Mouse (Mus musculus): Measurements from ENCODE around the gene March8.

The March8 gene

DNA sequence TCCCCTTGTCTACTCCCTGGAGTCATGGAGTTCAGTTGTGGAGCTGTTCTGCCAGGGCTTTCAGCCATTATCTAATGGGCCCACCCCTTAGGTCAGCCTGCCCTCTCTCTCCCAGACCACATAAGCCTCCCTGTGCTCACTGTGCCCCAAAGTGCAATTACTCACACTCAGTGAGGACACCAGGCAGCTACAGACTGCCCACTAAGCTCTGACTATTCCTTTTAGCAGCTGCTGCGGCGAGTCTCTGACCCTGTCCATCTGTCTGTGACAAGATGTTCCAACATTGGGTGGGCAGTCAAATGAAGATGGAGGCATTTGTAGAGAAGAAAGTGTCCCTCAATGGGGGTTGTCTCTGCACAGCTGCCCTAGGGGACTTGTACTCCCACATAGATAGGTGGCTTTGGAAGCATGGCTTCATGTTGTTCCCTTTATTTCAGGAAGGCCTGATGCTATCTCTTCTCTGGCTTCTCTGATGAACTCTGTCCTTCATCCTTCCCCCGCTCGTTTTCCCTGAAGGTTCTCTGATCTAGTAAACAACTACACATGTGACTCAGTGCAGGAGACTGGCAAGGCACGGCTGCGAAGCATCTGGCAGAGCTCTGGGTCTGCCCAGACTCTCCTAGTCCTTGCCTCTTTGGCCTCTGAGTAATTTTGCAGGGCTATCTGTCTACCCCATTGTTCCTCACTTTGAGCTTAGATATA is 70.3 kb downstream of the March8 start:
- no peak for DNase-seq (ENCODE audit: extremely low spot score)

GRCm38 (mm10) chr6:116410436-116410835 is 72.6 kb downstream of the March8 start:
- DNase-seq (ENCODE audit: extremely low spot score) = no peak

GRCm38 (mm10) chr6:116411716-116412115 is 73.9 kb downstream of the March8 start:
- DNase-seq (ENCODE audit: extremely low spot score) = no peak

GRCm38 (mm10) chr6:116412546-116413325 is 74.9 kb downstream of the March8 start:
- no peak for DNase-seq (ENCODE audit: extremely low spot score)

DNA sequence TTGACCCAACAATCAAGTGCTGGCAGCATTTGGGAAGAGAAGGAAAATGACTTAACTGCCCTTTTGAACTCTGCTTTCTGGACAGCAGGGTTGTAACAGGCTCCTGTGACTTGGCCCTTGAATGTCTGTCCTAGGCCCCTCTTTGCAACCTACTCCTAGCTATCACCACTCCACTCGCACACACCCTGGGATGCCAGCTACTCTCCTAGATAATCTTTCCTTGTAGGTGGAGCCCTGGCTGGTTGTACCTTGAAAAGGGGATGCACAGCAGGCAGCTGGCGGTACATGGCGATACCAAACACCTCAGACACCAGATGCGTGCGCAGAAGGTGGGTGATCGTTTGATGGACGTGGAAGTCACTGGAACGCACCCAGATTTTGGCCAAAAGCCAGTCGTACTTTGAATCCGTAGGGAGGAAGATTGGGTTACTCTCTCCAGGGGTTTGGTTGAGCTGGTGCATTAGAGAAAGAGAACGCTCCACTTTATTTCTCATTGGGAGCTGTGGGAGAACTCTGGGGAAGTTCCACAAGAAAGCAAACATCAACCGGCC is 77.4 kb downstream of the March8 start:
- no peak for DNase-seq (ENCODE audit: extremely low spot score)

DNA sequence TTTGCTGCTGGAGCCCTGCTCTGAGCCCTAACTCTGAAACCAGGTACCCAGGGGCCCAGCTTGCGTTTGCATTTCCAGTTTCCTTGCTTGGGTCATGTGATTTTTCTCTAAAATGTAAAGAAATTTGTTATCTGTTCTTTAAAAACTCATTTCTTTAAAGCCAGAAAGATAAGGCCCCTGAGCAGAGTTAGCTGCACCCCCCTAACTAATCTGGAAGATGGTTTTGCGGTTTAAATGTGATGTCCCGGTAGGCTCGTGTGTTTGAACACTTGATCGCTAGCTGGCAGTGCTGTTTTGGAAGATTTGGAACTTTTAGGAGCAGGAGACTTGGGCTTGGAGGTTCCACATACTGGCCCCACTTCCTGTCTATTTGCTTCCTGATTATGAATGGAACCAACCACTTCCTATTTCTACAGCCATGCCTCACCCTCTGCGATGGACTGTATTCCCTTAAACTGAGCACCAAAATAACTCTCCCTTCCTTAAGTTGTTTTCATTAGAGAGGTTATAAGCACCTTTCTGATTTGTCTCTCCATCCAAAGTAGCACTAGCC is 78.3 kb downstream of the March8 start:
- DNase-seq (ENCODE audit: extremely low spot score) = no peak

DNA sequence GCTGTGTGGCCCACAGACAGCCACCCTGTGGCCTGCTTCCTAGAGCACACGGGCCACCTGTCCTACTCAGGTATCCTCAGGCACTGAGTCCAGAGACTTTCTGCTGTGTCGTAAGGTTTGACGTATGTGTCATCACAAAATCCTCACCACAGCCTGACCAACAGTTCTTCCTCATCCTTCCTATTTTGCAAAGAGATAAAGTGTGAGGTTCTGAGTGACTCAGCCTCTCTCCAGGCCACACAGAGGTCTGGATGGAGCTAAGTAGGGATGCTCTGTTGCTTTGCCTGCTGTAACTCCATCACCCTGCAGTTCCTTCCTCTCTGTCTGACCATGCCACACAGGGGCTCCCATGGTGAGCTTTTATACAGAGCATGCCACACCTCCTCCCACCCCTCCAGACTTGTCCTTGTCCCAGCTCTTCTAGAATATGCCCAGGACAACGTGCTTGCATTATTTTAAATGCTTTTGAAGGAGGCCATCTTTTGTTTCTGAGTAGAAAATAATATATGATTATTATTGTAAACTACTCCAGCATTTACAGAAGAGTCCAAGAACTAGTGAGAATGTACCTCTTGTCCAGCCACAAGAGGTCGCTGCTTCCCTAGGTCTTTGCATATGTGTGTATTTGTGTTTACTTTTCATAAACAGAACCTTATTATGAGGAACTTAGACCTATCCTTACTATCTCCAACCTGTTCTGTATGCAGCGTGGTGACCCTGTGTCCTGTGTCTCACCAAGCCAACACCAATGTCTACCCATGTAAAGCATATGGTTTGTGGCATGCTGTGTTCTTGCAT is 79.9 kb downstream of the March8 start:
- DNase-seq (ENCODE audit: extremely low spot score) = no peak

DNA sequence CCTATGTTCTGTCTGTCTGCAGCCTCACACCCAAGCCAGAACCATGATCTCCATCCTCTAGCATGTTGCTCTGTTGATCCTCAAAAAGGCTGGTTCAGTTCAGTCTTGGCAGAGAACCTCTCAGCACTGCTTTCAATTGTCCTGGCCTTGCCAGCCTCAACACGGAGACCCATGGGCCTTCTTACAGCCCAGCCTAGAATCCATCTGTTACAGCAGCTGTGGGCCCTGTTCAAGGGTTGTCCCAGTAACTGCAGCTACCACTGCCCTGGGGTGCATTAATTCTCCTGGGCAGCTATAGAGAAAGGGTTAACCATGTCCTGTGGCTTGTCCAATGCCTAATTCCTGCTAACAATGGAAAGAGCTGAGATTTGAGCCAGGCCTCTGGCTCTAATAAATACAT is 80.7 kb downstream of the March8 start:
- no peak for DNase-seq (ENCODE audit: extremely low spot score)

GRCm38 (mm10) chr6:116419699-116420098 is 81.9 kb downstream of the March8 start:
- DNase-seq (ENCODE audit: extremely low spot score) = no peak

DNA sequence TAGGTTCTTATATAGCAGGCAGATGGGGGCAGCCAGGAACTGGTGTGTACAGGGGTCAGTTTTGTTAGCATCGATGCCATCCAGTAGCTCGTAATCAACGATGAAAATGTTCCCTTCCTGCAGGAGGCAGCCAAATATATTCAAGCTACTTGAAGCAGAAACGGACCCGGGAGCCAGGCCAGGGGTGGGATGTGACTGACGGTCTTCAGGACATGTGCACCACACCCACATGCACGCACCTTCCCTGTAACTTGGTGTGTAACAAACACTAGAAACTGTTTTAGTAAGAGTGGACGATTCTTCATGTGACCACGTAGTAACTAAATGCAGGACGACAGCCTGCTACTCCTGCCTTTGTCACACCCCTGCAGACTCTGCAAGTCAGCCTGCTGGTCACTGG is 82.4 kb downstream of the March8 start:
- DNase-seq (ENCODE audit: extremely low spot score) = no peak

GRCm38 (mm10) chr6:116422991-116423390 is 85.2 kb downstream of the March8 start:
- no peak for DNase-seq (ENCODE audit: extremely low spot score)

DNA sequence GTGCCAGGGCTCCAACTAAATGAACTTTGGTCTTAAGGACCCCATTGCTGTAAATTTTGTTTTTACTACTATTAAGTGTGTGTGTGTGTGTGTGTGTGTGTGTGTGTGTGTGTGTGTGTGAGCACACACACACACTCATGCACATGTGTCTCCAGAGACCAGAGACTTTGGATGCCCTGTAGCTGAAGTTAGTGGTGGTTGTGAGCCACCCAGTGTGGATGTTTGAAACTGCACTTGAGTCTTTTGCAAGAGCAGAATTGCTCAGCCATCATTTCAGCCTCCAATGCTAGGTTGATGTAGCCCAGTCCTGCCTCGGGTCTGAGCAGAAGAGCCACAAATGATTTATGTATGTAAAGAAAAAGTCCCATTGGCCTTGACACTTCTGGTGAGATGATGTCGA is 85.8 kb downstream of the March8 start:
- DNase-seq (ENCODE audit: extremely low spot score) = no peak

- DNase-seq (ENCODE audit: extremely low spot score) = no peak
These were observed 89.7 kb downstream of the March8 start for GRCm38 (mm10) chr6:116427552-116427951.

- DNase-seq (ENCODE audit: extremely low spot score) = no peak
These were observed 90.5 kb downstream of the March8 start for GRCm38 (mm10) chr6:116428282-116428681.

GRCm38 (mm10) chr6:116438864-116439263 is 101.0 kb downstream of the March8 start:
- no peak for DNase-seq (ENCODE audit: extremely low spot score)

GRCm38 (mm10) chr6:116439531-116439930 is 101.7 kb downstream of the March8 start:
- no peak for DNase-seq (ENCODE audit: extremely low spot score)

- no peak for DNase-seq (ENCODE audit: extremely low spot score)
These were observed 102.6 kb downstream of the March8 start for GRCm38 (mm10) chr6:116440447-116440846.

GRCm38 (mm10) chr6:116440849-116441248 is 103.0 kb downstream of the March8 start:
- no peak for DNase-seq (ENCODE audit: extremely low spot score)

GRCm38 (mm10) chr6:116455781-116456180 is 118.0 kb downstream of the March8 start:
- no peak for DNase-seq (ENCODE audit: extremely low spot score)

DNA sequence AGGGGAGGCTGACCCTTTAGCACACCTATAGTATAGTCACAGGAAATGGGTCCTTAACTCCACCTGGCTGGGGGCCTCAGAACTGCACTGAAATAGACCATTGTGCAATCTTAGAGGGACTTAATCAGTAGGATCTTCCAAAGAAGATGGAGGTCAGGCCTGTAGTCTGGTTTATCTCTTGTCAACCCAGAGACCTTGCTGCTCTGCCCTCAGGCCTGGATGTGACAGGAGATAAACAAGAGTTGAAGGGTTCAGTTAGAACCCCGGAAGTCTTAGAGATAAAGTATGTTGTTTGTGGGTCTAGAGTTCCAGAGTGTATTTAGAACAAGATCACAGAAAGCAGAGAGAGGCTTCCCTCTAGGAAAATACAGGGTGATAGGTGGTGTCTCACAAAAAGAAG is 118.7 kb downstream of the March8 start:
- DNase-seq (ENCODE audit: extremely low spot score) = no peak

DNA sequence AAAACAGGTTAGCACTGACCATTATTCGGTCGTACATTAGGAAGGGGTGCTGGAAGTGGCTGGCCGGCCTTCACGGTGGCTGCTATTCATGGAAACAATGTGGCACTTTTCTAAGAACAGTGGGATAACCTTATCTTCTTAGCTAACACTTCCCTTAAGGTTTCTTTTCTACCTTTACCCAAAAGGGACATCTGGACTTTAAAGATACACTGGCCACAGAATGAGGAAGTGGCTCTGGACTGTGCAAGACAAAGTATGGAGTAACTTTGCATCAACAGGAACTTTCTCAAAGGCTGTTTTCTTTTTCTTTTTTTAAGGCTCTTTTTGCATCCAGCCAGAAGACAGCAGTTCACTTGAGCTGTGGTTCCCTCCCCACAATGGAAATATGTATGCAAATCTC is 120.9 kb downstream of the March8 start:
- no peak for DNase-seq (ENCODE audit: extremely low spot score)
